Mouse (Mus musculus) hindbrain, embryonic 10.5 days (tissue): Measurements from ENCODE around the gene Irx2. TPM values are rescaled to one million over a fixed set of nuclear protein-coding genes. Genes with fewer than 3 reads are reported as not detected.

Source experiments
- DNase-seq: peaks from one replicate; pipeline ENCODE4 v3.0.0-alpha.2; 2017; ENCODE audit warnings: low spot score
- H3K27ac ChIP-seq: fragments of 300-500 bp; sonication (generic); 2 replicates; pipeline ENCODE4 v1.5.1; 2016; ENCODE audit warnings: mild to moderate bottlenecking, moderate library complexity
- H3K27me3 ChIP-seq: fragments of 300-500 bp; sonication (generic); 2 replicates; pipeline ENCODE4 v1.6.1; 2016; ENCODE audit warnings: mild to moderate bottlenecking; ENCODE audit not compliant: poor library complexity, insufficient read depth, severe bottlenecking
- H3K36me3 ChIP-seq: fragments of 300-500 bp; sonication (generic); 2 replicates; pipeline ENCODE4 v1.6.1; 2016; ENCODE audit warnings: mild to moderate bottlenecking, moderate library complexity
- H3K4me1 ChIP-seq: fragments of 300-500 bp; sonication (generic); replicated peaks from 2 replicates; pipeline ENCODE4 v1.6.1; 2016; ENCODE audit warnings: mild to moderate bottlenecking
- H3K4me3 ChIP-seq: fragments of 300-500 bp; sonication (generic); 2 replicates; pipeline ENCODE4 v1.5.1; 2016; ENCODE audit warnings: mild to moderate bottlenecking, moderate library complexity
- H3K9me3 ChIP-seq: fragments of 300-500 bp; sonication (generic); 2 replicates; pipeline ENCODE4 v1.6.1; 2016; ENCODE audit warnings: mild to moderate bottlenecking, moderate library complexity
- WGBS: fragments of 180-500 bp; shearing (Covaris S2); methylation state at CpG from one replicate; pipeline ENCODE4 v1.1.7; 2016; 5-methylcytosine and 5-hydroxymethylcytosine counted together
- polyA plus RNA-seq: library from polyadenylated mRNA; unstranded; fragments of >200 nt; fragmentation: Nextera tagmentation; extraction: Ambion mirVana; gene quantifications from 2 replicates; pipeline ENCODE4 v1.2.1, GENCODE M21; 2016

Irx2 gene
- 38.1 and 50.5 TPM in 2 replicates for polyA plus RNA-seq

- Histone ChIP-seq H3K9me3 (no peaks in the 10 kb centered on the region), H3K27ac (peak within 1 kb of the TSS; percentile 98), H3K4me1 (peaks cover 94% of the 10 kb centered on the region), H3K27me3 (peaks cover 97% of the 10 kb centered on the region), H3K4me3 (peak within 1 kb of the TSS; percentile 91), H3K36me3 (peaks cover 30% of the 10 kb centered on the region)
- WGBS, result 2% methylated on average over 44 of the region's 45 CpGs
- DNase-seq, result peak; percentile 95
Measured at GRCm38 (mm10) chr13:72628462-72628916, at the start of gene Irx2. Gene Irx2, plus strand, starts transcription at chr13:72628820.

GRCm38 (mm10) chr13:72581276-72581675 lies 47.3 kb upstream of the Irx2 start:
- DNase-seq, result no peak
- Histone ChIP-seq H3K27me3 (no peaks in the 10 kb centered on the region), H3K36me3 (no peaks in the 10 kb centered on the region), H3K27ac (no peak overlapping the region), H3K4me3 (no peak overlapping the region), H3K9me3 (0 out of 2 replicates have a peak, but pooled peaks cover 8% of the 10 kb centered on the region), H3K4me1 (peaks cover 5% of the 10 kb centered on the region; the same call in 1 of the 2 replicates)
- 89% methylated on average over 2 of the region's 2 CpGs for WGBS

GRCm38 (mm10) chr13:72592526-72592925 lies 36.1 kb upstream of the Irx2 start:
- H3K36me3 ChIP-seq, result no peaks in the 10 kb centered on the region
- H3K9me3 ChIP-seq, result no peaks in the 10 kb centered on the region
- H3K27ac ChIP-seq, result 0 out of 2 replicates have a peak overlapping the region, but pooled peaks have one; percentile 2
- no peaks in the 10 kb centered on the region for H3K4me1 ChIP-seq
- H3K27me3 ChIP-seq, result no peaks in the 10 kb centered on the region
- no peak for DNase-seq
- H3K4me3 ChIP-seq, result no peak overlapping the region
- WGBS, result 68% methylated on average over 4 of the region's 4 CpGs

GRCm38 (mm10) chr13:72593310-72593709 lies 35.3 kb upstream of the Irx2 start:
- H3K36me3 ChIP-seq, result no peaks in the 10 kb centered on the region
- H3K4me3 ChIP-seq, result no peak overlapping the region
- WGBS, result 91% methylated on average over 6 of the region's 6 CpGs
- DNase-seq, result no peak
- no peak overlapping the region for H3K27ac ChIP-seq
- H3K9me3 ChIP-seq, result no peaks in the 10 kb centered on the region
- H3K4me1 ChIP-seq, result no peaks in the 10 kb centered on the region
- H3K27me3 ChIP-seq, result no peaks in the 10 kb centered on the region

GRCm38 (mm10) chr13:72593710-72594111 lies 34.9 kb upstream of the Irx2 start:
- Histone ChIP-seq H3K27me3 (no peaks in the 10 kb centered on the region), H3K9me3 (no peaks in the 10 kb centered on the region), H3K4me3 (no peak overlapping the region), H3K27ac (no peak overlapping the region), H3K36me3 (no peaks in the 10 kb centered on the region), H3K4me1 (no peaks in the 10 kb centered on the region)
- 83% methylated on average over 4 of the region's 4 CpGs for WGBS
- no peak for DNase-seq

- DNase-seq, result no peak
- WGBS, result 91% methylated on average over 3 of the region's 3 CpGs
- no peaks in the 10 kb centered on the region for H3K27me3 ChIP-seq
- no peaks in the 10 kb centered on the region for H3K9me3 ChIP-seq
- H3K36me3 ChIP-seq, result no peaks in the 10 kb centered on the region
- H3K4me3 ChIP-seq, result no peak overlapping the region
- H3K4me1 ChIP-seq, result no peaks in the 10 kb centered on the region
- H3K27ac ChIP-seq, result no peak overlapping the region
Measured at GRCm38 (mm10) chr13:72599254-72599653, 29.4 kb upstream of the Irx2 start.

GRCm38 (mm10) chr13:72608706-72609105 lies 19.9 kb upstream of the Irx2 start:
- Histone ChIP-seq H3K27ac (no peak overlapping the region), H3K36me3 (no peaks in the 10 kb centered on the region), H3K4me3 (no peak overlapping the region), H3K4me1 (0 out of 2 replicates have a peak, but pooled peaks cover 3% of the 10 kb centered on the region), H3K27me3 (no peaks in the 10 kb centered on the region; the same call in none of the 2 replicates), H3K9me3 (peaks cover 3% of the 10 kb centered on the region; the same call in 1 of the 2 replicates)
- 59% methylated on average over 16 of the region's 16 CpGs for WGBS
- no peak for DNase-seq

- 87% methylated on average over 2 of the region's 2 CpGs for WGBS
- Histone ChIP-seq H3K4me3 (no peak overlapping the region), H3K9me3 (peaks cover 1% of the 10 kb centered on the region; the same call in 1 of the 2 replicates), H3K4me1 (0 out of 2 replicates have a peak, but pooled peaks cover 3% of the 10 kb centered on the region), H3K27ac (no peak overlapping the region), H3K36me3 (no peaks in the 10 kb centered on the region), H3K27me3 (no peaks in the 10 kb centered on the region; the same call in none of the 2 replicates)
- no peak for DNase-seq
Measured at GRCm38 (mm10) chr13:72610277-72610676, 18.3 kb upstream of the Irx2 start.

GRCm38 (mm10) chr13:72623926-72624846 lies 4.4 kb upstream of the Irx2 start:
- peaks cover 64% of the 10 kb centered on the region for H3K4me1 ChIP-seq
- H3K27ac ChIP-seq, result peak overlapping the region; percentile 67

GRCm38 (mm10) chr13:72624847-72625170 lies 3.8 kb upstream of the Irx2 start:
- Histone ChIP-seq H3K27me3 (peaks cover 87% of the 10 kb centered on the region), H3K36me3 (peaks cover under 1% of the 10 kb centered on the region; the same call in 1 of the 2 replicates), H3K4me1 (peaks cover 70% of the 10 kb centered on the region), H3K27ac (peak overlapping the region; percentile 67), H3K9me3 (no peaks in the 10 kb centered on the region), H3K4me3 (peak overlapping the region; percentile 91)
- WGBS, result 2% methylated on average over 6 of the region's 6 CpGs
- DNase-seq, result no peak

More at GRCm38 (mm10) chr13:72623926-72624846, 4.4 kb upstream of the Irx2 start:
- Histone ChIP-seq H3K9me3 (no peaks in the 10 kb centered on the region), H3K4me3 (peak overlapping the region; percentile 91), H3K36me3 (peaks cover 6% of the 10 kb centered on the region; the same call in 1 of the 2 replicates), H3K27me3 (peaks cover 80% of the 10 kb centered on the region)
- WGBS, result under 1% methylated on average over 46 of the region's 46 CpGs
- DNase-seq, result peak; percentile 76

GRCm38 (mm10) chr13:72625236-72625950 lies 3.2 kb upstream of the Irx2 start:
- H3K27me3 ChIP-seq, result peaks cover 93% of the 10 kb centered on the region
- peak overlapping the region; percentile 91 for H3K4me3 ChIP-seq
- peak overlapping the region; percentile 37; the same call in 1 of the 2 replicates for H3K27ac ChIP-seq
- WGBS, result 7% methylated on average over 28 of the region's 28 CpGs
- H3K9me3 ChIP-seq, result no peaks in the 10 kb centered on the region
- DNase-seq, result peak; percentile 75
- peaks cover 75% of the 10 kb centered on the region for H3K4me1 ChIP-seq
- peaks cover 1% of the 10 kb centered on the region; the same call in 1 of the 2 replicates for H3K36me3 ChIP-seq

GRCm38 (mm10) chr13:72627391-72628321 lies 964 bp upstream of the Irx2 start:
- Histone ChIP-seq H3K36me3 (peaks cover 24% of the 10 kb centered on the region), H3K27me3 (peaks cover 97% of the 10 kb centered on the region), H3K4me1 (peaks cover 93% of the 10 kb centered on the region), H3K4me3 (peak overlapping the region; percentile 91), H3K9me3 (no peaks in the 10 kb centered on the region), H3K27ac (peak overlapping the region; percentile 98)
- WGBS, result under 1% methylated on average over 42 of the region's 42 CpGs
- peak; percentile 61 for DNase-seq
